Mouse (Mus musculus): Measurements from ENCODE around the gene Fam19a3. TPM values are rescaled to one million over a fixed set of nuclear protein-coding genes. Genes with fewer than 3 reads are reported as not detected.
"Not testable (repeated sequence)": the region's sequence is repeated elsewhere in the genome, so short reads cannot be mapped to it uniquely, and the experiment has no call there.

Fam19a3 gene
- polyA plus RNA-seq, 1 experiment from 2014 or later = not detected

DNA sequence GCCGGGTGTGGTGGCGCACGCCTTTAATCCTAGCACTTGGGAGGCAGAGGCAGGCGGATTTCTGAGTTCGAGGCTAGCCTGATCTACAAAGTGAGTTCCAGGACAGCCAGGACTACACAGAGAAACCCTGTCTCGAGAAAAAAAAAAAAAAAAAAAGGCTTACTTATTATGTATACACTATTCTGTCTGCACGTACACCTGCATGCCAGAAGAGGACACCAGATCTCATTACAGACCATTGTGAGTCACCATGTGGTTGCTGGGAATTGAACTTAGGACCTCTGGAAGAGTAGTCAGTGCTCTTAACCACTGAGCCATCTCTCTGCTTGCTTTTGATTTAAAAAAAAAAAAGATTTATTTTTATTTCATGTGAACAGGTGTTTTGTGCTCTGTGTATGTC is 31.6 kb upstream of the Fam19a3 start:
- not testable (repeated sequence) for H3K27ac ChIP-seq (ENCODE audit: low read depth, low read length); H3K9ac ChIP-seq (ENCODE audit: low read length); H3K4me3 ChIP-seq (ENCODE audit: low read depth, low read length); H3K4me2 ChIP-seq; ATAC-seq (ENCODE audit: low FRiP score); H3K27me3 ChIP-seq (ENCODE audit: control insufficient read depth, insufficient read depth, low read length); H3K4me1 ChIP-seq (ENCODE audit: control insufficient read depth, insufficient read depth, low read length); H3K9me3 ChIP-seq (ENCODE audit: control insufficient read depth, low read length); H3K36me3 ChIP-seq (ENCODE audit: control insufficient read depth, insufficient read depth, low read length)
- 88% methylated on average over 7 of the region's 7 CpGs for WGBS
- peak; percentile 4 for DNase-seq (ENCODE audit: low spot score, missing footprints)

DNA sequence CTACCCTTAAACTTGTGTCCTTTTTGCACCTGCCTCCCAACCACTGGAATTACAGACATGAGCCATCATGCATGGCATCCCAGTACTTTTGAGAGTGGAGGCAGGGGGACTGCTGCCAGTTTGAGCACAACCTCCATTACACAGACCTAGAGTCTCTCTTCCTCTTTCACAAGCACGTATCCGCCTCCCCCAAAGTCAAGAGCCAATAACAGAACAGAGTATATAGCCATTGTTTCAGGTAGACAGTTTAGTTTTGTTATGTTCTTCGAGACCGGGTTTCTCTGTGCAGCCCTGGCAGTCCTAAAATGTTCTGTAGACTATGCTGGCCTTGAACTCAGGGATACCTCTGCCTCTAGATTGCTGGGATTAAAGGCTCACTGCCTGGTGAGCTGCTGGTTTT is 30.6 kb upstream of the Fam19a3 start:
- H3K27me3 ChIP-seq (ENCODE audit: control insufficient read depth, insufficient read depth, low read length) = no peaks in the 10 kb centered on the region
- H3K4me2 ChIP-seq = no peak overlapping the region
- 82% methylated on average over 4 of the region's 4 CpGs for WGBS
- no peaks in the 10 kb centered on the region for H3K9me3 ChIP-seq (ENCODE audit: control insufficient read depth, low read length)
- no peak for DNase-seq (ENCODE audit: low spot score, missing footprints)
- H3K4me1 ChIP-seq (ENCODE audit: control insufficient read depth, insufficient read depth, low read length) = no peaks in the 10 kb centered on the region
- H3K4me3 ChIP-seq (ENCODE audit: low read depth, low read length) = no peak overlapping the region
- no peaks in the 10 kb centered on the region for H3K36me3 ChIP-seq (ENCODE audit: control insufficient read depth, insufficient read depth, low read length)
- no peak overlapping the region for H3K27ac ChIP-seq (ENCODE audit: low read depth, low read length)
- no peak overlapping the region for H3K9ac ChIP-seq (ENCODE audit: low read length)
- no peak for ATAC-seq (ENCODE audit: low FRiP score)

DNA sequence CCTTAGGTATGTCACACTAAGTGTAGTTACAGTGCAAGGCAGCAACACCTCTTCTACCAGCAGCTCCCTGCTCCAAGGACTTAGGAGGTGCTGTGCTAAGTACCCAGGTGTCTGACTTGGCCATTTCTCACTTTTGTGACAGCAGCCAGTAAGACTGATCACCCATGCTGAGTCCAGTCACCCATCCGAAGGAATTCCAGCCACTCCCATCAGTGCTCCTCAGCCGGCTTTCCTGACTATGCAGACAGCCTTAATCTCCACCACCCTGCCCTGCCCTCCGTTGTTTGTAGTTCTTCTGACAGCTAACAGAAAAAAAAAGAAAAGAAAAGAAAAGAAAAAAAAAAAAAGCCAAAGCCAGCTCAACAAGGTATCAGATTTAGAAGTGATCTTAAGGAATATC is 30.1 kb upstream of the Fam19a3 start:
- Histone ChIP-seq H3K9ac (ENCODE audit: low read length) (no peak overlapping the region), H3K4me2 (no peak overlapping the region), H3K4me3 (ENCODE audit: low read depth, low read length) (no peak overlapping the region), H3K4me1 (ENCODE audit: control insufficient read depth, insufficient read depth, low read length) (no peaks in the 10 kb centered on the region), H3K27ac (ENCODE audit: low read depth, low read length) (no peak overlapping the region), H3K27me3 (ENCODE audit: control insufficient read depth, insufficient read depth, low read length) (no peaks in the 10 kb centered on the region), H3K36me3 (ENCODE audit: control insufficient read depth, insufficient read depth, low read length) (no peaks in the 10 kb centered on the region), H3K9me3 (ENCODE audit: control insufficient read depth, low read length) (no peaks in the 10 kb centered on the region)
- ATAC-seq (ENCODE audit: low FRiP score) (no peak), DNase-seq (ENCODE audit: low spot score, missing footprints) (peak; percentile 67)
- WGBS = 6% methylated on average over 3 of the region's 3 CpGs

DNA sequence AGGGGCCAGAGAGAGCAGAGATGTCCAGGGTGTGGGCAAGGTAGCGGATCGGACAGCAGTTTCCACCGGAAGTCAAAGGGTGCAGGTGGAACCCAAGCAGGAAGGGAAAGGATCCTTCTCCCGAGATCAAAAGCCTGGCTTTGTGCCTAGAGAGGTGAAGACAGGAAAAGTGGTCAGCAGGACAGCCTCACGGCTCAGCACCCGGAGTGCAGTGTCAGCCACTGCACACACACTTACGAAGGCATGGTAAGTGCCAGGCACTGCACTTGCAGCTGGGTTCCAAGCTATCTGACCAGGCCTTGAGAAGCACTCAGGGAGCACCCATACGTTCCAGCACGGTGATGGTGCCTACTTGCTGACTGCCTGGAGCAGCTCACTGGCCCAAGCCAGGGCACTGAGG is 23.9 kb upstream of the Fam19a3 start:
- H3K4me3 ChIP-seq (ENCODE audit: low read depth, low read length) = no peak overlapping the region
- no peak overlapping the region for H3K27ac ChIP-seq (ENCODE audit: low read depth, low read length)
- DNase-seq (ENCODE audit: low spot score, missing footprints) = no peak
- H3K27me3 ChIP-seq (ENCODE audit: control insufficient read depth, insufficient read depth, low read length) = no peaks in the 10 kb centered on the region
- no peaks in the 10 kb centered on the region for H3K4me1 ChIP-seq (ENCODE audit: control insufficient read depth, insufficient read depth, low read length)
- H3K9ac ChIP-seq (ENCODE audit: low read length) = no peak overlapping the region
- no peak for ATAC-seq (ENCODE audit: low FRiP score)
- no peaks in the 10 kb centered on the region for H3K36me3 ChIP-seq (ENCODE audit: control insufficient read depth, insufficient read depth, low read length)
- WGBS = 79% methylated on average over 9 of the region's 9 CpGs
- no peak overlapping the region for H3K4me2 ChIP-seq
- H3K9me3 ChIP-seq (ENCODE audit: control insufficient read depth, low read length) = no peaks in the 10 kb centered on the region

DNA sequence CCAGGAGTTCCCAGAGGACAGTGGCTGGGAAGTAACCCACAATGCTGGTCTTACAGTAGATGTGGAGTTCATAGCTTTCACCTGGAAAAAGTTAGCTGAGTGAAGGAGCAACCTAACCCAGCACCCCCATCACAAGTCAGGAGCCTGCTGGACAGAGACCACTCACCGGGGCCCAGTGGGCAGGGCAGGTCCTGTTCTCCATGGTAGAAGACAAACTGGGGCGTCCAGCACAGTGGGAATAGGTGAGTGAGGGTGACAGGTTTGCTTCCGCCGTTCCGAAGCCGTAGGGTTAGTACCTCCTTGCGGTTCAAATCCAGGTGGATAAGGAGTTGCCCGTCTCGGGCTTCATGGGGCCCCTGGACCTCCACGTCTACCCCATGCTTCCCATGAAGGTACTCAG is 22.7 kb upstream of the Fam19a3 start:
- no peak for ATAC-seq (ENCODE audit: low FRiP score)
- WGBS = 91% methylated on average over 10 of the region's 10 CpGs

DNA sequence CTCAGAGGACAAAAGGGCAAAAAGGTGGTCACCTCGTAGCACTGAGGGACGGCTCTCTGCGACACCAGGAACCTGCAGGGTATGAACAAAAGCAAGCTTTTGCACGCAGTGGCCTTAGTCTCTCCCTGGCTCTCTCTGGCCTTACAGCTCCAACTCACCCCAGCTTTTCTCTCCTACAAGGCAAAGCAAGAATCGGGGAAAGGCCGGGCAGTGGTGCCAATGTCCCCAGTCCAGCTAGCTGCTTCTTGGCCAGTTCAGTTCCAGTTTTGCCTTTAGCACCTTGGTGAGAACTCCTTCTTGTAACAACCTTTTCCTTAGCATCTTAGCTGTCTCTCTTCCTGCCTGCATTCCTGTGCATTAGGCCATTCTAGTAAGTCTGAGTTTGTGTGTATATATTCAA is 19.8 kb upstream of the Fam19a3 start:
- no peak overlapping the region for H3K9ac ChIP-seq (ENCODE audit: low read length)
- DNase-seq (ENCODE audit: low spot score, missing footprints) = no peak
- no peaks in the 10 kb centered on the region for H3K36me3 ChIP-seq (ENCODE audit: control insufficient read depth, insufficient read depth, low read length)
- no peaks in the 10 kb centered on the region for H3K27me3 ChIP-seq (ENCODE audit: control insufficient read depth, insufficient read depth, low read length)
- H3K4me1 ChIP-seq (ENCODE audit: control insufficient read depth, insufficient read depth, low read length) = no peaks in the 10 kb centered on the region
- no peaks in the 10 kb centered on the region for H3K9me3 ChIP-seq (ENCODE audit: control insufficient read depth, low read length)
- H3K27ac ChIP-seq (ENCODE audit: low read depth, low read length) = no peak overlapping the region
- ATAC-seq (ENCODE audit: low FRiP score) = no peak
- 81% methylated on average over 6 of the region's 6 CpGs for WGBS
- no peak overlapping the region for H3K4me3 ChIP-seq (ENCODE audit: low read depth, low read length)
- no peak overlapping the region for H3K4me2 ChIP-seq

More for the DNA sequence above, 22.7 kb upstream of the Fam19a3 start:
- no peaks in the 10 kb centered on the region for H3K27me3 ChIP-seq (ENCODE audit: control insufficient read depth, insufficient read depth, low read length)
- no peak overlapping the region for H3K4me3 ChIP-seq (ENCODE audit: low read depth, low read length)
- H3K9me3 ChIP-seq (ENCODE audit: control insufficient read depth, low read length) = no peaks in the 10 kb centered on the region
- H3K36me3 ChIP-seq (ENCODE audit: control insufficient read depth, insufficient read depth, low read length) = no peaks in the 10 kb centered on the region
- no peak overlapping the region for H3K27ac ChIP-seq (ENCODE audit: low read depth, low read length)
- no peaks in the 10 kb centered on the region for H3K4me1 ChIP-seq (ENCODE audit: control insufficient read depth, insufficient read depth, low read length)
- no peak for DNase-seq (ENCODE audit: low spot score, missing footprints)
- H3K9ac ChIP-seq (ENCODE audit: low read length) = no peak overlapping the region
- no peak overlapping the region for H3K4me2 ChIP-seq

DNA sequence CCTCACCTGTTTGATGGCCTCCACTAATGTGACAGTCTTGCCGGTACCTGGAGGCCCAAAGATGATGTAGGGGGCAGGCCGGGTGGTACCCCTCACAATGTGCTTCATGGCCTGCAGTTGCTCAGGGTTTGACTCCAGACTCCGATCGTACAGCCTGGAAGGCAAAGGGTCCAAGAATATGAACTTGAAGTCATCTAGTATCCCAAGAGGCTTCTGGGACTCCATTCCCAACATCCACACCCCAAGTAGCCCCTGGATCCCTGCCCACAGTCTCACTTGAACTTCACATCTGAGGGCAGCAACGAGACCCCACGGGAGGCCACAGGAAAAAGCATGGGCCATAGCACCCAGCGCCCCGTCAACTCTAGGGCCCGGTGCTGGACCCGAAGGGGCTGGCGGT is 19.0 kb upstream of the Fam19a3 start:
- H3K9ac ChIP-seq (ENCODE audit: low read length) = no peak overlapping the region
- no peak overlapping the region for H3K4me3 ChIP-seq (ENCODE audit: low read depth, low read length)
- no peaks in the 10 kb centered on the region for H3K4me1 ChIP-seq (ENCODE audit: control insufficient read depth, insufficient read depth, low read length)
- H3K27ac ChIP-seq (ENCODE audit: low read depth, low read length) = no peak overlapping the region
- H3K27me3 ChIP-seq (ENCODE audit: control insufficient read depth, insufficient read depth, low read length) = no peaks in the 10 kb centered on the region
- no peak overlapping the region for H3K4me2 ChIP-seq
- ATAC-seq (ENCODE audit: low FRiP score) (no peak), DNase-seq (ENCODE audit: low spot score, missing footprints) (no peak)
- H3K36me3 ChIP-seq (ENCODE audit: control insufficient read depth, insufficient read depth, low read length) = no peaks in the 10 kb centered on the region
- 95% methylated on average over 11 of the region's 11 CpGs for WGBS
- no peaks in the 10 kb centered on the region for H3K9me3 ChIP-seq (ENCODE audit: control insufficient read depth, low read length)

DNA sequence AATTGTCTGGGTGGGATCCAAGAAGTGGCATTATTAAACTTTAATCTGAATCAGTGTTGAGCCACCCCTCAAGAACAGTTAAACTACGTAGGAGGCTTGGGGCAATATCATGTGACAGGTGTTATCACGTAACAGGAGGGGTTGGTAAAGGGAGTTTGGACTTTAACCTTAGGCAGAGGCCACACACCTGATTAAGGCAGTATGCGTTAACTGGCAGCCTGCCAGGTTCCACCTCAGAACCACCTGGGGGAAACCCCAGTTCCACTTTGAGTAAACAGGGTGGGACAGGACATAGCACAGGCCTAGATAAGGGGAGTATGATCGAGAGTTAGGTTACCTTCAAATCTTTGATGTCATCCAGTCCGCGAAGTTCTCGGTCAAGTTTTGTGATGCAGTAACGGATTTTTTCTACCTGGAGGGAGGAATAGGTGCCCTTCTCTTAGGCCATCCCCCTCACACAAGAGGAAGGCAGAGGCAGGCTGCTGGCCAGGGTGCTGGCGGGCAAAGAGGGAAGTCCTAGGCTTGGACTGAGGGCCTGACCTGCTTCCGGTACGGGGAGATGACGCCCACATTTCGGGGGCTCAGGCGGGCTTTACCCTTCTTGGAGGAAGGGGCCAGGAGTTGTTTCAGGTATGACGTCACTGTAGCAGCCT is 14.9 kb upstream of the Fam19a3 start:
- peak; percentile 12 for DNase-seq (ENCODE audit: low spot score, missing footprints)
- WGBS = 83% methylated on average over 15 of the region's 15 CpGs
- no peak overlapping the region for H3K9ac ChIP-seq (ENCODE audit: low read length)
- no peaks in the 10 kb centered on the region for H3K36me3 ChIP-seq (ENCODE audit: control insufficient read depth, insufficient read depth, low read length)
- H3K4me3 ChIP-seq (ENCODE audit: low read depth, low read length) = no peak overlapping the region
- no peak for ATAC-seq (ENCODE audit: low FRiP score)
- H3K4me2 ChIP-seq = no peak overlapping the region
- H3K27ac ChIP-seq (ENCODE audit: low read depth, low read length) = no peak overlapping the region
- H3K27me3 ChIP-seq (ENCODE audit: control insufficient read depth, insufficient read depth, low read length) = no peaks in the 10 kb centered on the region
- peaks cover 8% of the 10 kb centered on the region for H3K4me1 ChIP-seq (ENCODE audit: control insufficient read depth, insufficient read depth, low read length)
- no peaks in the 10 kb centered on the region for H3K9me3 ChIP-seq (ENCODE audit: control insufficient read depth, low read length)

DNA sequence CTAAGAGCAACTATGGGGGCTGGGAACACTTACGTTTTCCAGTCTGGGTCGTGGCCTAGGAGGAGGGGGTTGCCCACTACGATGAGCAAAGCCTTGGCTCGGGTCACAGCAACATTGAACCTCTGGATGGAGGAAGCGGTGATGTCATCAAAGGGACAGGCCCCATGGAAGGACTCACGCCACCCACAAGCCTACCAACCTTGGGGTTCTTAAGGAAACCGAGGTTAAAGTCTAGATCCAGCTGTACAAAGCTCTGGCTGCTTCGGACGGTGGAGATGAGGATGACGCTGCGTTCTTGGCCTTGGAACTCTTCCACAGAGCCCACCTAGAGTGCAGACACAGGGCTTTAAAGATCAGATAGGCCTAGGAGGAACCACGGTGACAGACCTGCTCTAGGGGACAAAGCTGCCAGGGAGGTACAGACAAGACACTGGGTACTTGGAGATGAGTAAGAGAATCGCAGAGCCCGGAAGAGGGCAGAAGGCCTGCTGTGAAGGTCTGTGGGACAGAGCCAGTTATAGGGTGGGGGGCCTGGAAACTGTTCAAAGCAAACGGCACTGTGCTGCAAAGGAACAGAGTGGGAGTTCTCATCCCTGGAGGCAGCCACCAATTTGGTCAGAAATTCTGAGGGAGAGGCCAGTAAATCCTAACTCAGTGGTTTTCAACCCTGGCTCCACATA is 14.2 kb upstream of the Fam19a3 start:
- Histone ChIP-seq H3K4me2 (no peak overlapping the region), H3K9ac (ENCODE audit: low read length) (no peak overlapping the region), H3K27me3 (ENCODE audit: control insufficient read depth, insufficient read depth, low read length) (no peaks in the 10 kb centered on the region), H3K4me3 (ENCODE audit: low read depth, low read length) (no peak overlapping the region), H3K27ac (ENCODE audit: low read depth, low read length) (no peak overlapping the region), H3K9me3 (ENCODE audit: control insufficient read depth, low read length) (no peaks in the 10 kb centered on the region), H3K36me3 (ENCODE audit: control insufficient read depth, insufficient read depth, low read length) (no peaks in the 10 kb centered on the region), H3K4me1 (ENCODE audit: control insufficient read depth, insufficient read depth, low read length) (peaks cover 12% of the 10 kb centered on the region)
- peak; percentile 74 for DNase-seq (ENCODE audit: low spot score, missing footprints)
- no peak for ATAC-seq (ENCODE audit: low FRiP score)
- 78% methylated on average over 15 of the region's 15 CpGs for WGBS

Measured in midbrain, embryonic 11.5 days (tissue).